Mouse (Mus musculus): ENCODE measurements around the gene Ski. TPM values are rescaled to one million over a fixed set of nuclear protein-coding genes. Genes with fewer than 3 reads are reported as not detected.
A peak's percentile ranks its signal among the peaks of the same experiment; 100 is the strongest.

Gene Ski
- polyA plus RNA-seq, 1 experiment from 2014 or later = 17.8 TPM

DNA sequence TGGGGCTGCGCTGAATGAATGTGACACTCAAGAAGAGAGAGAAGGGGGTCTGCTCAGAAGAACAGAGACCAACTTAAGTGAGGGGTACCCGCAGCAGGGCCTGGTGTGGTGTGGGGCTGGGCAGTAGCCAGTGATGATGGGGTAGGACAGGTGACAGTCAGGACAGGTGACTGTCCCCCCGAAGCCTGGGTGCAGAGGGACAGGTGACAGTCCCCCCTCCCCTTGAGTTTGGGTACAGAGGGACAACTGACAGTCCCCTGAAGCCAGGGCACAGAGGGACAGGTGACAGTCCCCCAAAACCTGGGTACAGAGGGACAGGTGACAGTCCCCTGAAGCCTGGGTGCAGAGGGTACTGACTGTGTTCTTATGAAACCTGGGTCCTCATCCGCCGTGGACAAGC lies 96.2 kb downstream of the Ski start:
- 90% methylated on average over 5 of the region's 5 CpGs for WGBS
- DNase-seq (ENCODE audit: low spot score) (no peak), ATAC-seq (ENCODE audit: insufficient number of reproducible peaks, low FRiP score, low TSS enrichment, low read depth) (no peak)
- H3K4me3 ChIP-seq (ENCODE audit: low read depth, low read length) = no peak overlapping the region; the same call in 1 of the 2 replicates
- no peaks in the 10 kb centered on the region for H3K36me3 ChIP-seq (ENCODE audit: control insufficient read depth, insufficient read depth, low read length)
- H3K27me3 ChIP-seq (ENCODE audit: control insufficient read depth, insufficient read depth, low read length) = no peaks in the 10 kb centered on the region
- peaks cover 21% of the 10 kb centered on the region; the same call in 1 of the 2 replicates for H3K4me1 ChIP-seq (ENCODE audit: control insufficient read depth, insufficient read depth, low read length)
- no peak overlapping the region for H3K27ac ChIP-seq (replicated peaks; ENCODE audit: low read depth, low read length)
- no peak overlapping the region for H3K4me2 ChIP-seq (ENCODE audit: low read depth, severe bottlenecking)
- H3K9me3 ChIP-seq (ENCODE audit: control insufficient read depth, low read length) = peaks cover under 1% of the 10 kb centered on the region; the same call in 1 of the 2 replicates
- no peak overlapping the region for H3K9ac ChIP-seq (ENCODE audit: low read length)

DNA sequence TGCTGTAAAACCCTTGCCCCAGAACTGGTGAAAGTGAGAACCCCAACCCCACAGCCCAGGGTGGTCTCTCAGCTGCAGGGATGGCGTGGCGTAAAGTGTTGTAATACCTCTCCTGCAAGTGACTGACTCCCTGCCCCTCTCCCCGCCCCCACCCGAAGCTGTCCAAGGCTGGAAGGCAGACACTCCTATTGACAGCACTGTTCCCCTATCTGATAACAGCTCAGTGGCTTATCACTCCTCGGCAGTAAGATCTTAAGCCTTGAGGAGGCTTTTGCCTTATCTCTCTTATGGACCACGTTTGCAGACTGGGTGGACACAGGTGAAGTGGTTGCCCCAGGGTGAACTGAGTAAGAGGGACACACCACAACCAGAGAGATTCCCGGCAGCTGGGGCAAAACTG lies 97.1 kb downstream of the Ski start:
- no peaks in the 10 kb centered on the region for H3K27me3 ChIP-seq (ENCODE audit: control insufficient read depth, insufficient read depth, low read length)
- H3K4me3 ChIP-seq (ENCODE audit: low read depth, low read length) = no peak overlapping the region
- ATAC-seq (ENCODE audit: insufficient number of reproducible peaks, low FRiP score, low TSS enrichment, low read depth) (no peak), DNase-seq (ENCODE audit: low spot score) (no peak)
- H3K27ac ChIP-seq (replicated peaks; ENCODE audit: low read depth, low read length) = no peak overlapping the region
- WGBS = 42% methylated on average over 7 of the region's 7 CpGs
- H3K4me2 ChIP-seq (ENCODE audit: low read depth, severe bottlenecking) = no peak overlapping the region
- H3K4me1 ChIP-seq (ENCODE audit: control insufficient read depth, insufficient read depth, low read length) = peaks cover 29% of the 10 kb centered on the region; the same call in 1 of the 2 replicates
- H3K9ac ChIP-seq (ENCODE audit: low read length) = no peak overlapping the region
- H3K36me3 ChIP-seq (ENCODE audit: control insufficient read depth, insufficient read depth, low read length) = no peaks in the 10 kb centered on the region
- peaks cover 2% of the 10 kb centered on the region; the same call in 1 of the 2 replicates for H3K9me3 ChIP-seq (ENCODE audit: control insufficient read depth, low read length)

GRCm38 (mm10) chr4:155123868-155124534 lies 98.4 kb downstream of the Ski start:
- 80% methylated on average over 9 of the region's 9 CpGs for WGBS
- Histone ChIP-seq H3K9me3 (ENCODE audit: control insufficient read depth, low read length) (peaks cover 2% of the 10 kb centered on the region; the same call in 1 of the 2 replicates), H3K27me3 (ENCODE audit: control insufficient read depth, insufficient read depth, low read length) (no peaks in the 10 kb centered on the region), H3K36me3 (ENCODE audit: control insufficient read depth, insufficient read depth, low read length) (no peaks in the 10 kb centered on the region), H3K4me3 (ENCODE audit: low read depth, low read length) (no peak overlapping the region), H3K4me2 (ENCODE audit: low read depth, severe bottlenecking) (no peak overlapping the region), H3K27ac (replicated peaks; ENCODE audit: low read depth, low read length) (no peak overlapping the region), H3K9ac (ENCODE audit: low read length) (no peak overlapping the region), H3K4me1 (ENCODE audit: control insufficient read depth, insufficient read depth, low read length) (peaks cover 29% of the 10 kb centered on the region)
- DNase-seq (ENCODE audit: low spot score) (no peak), ATAC-seq (ENCODE audit: insufficient number of reproducible peaks, low FRiP score, low TSS enrichment, low read depth) (no peak)

DNA sequence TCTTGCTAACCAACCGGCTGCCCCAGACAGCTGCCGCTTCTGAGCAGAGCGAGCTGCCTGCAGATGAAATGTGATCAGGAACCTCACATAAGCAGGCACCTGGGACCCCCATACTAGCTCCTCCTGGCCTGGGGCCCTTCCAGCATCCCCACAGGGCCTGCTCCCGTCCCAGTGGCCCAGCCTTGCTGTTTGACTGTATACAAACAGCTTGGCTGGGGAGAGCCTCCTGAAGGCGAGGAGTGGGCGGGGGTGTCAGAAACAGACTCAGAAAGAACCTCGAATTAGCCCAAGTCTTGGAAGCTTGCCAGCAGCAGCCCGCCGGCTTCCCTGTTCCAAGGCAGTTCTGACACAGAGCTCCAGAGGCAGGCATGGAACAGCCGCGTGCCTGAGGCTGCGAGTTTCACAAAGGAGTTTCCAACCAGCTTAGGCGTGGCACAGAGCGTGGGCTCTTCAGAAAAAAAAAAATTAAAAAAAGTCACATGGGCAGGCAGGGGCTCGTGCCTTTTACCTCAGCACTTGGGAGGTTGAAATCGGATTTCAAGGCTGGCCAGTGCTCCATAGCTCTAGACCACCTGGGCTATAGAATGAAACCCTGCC lies 99.8 kb downstream of the Ski start:
- peak overlapping the region; percentile 27; the same call in 1 of the 2 replicates for H3K9ac ChIP-seq (ENCODE audit: low read length)
- H3K4me1 ChIP-seq (ENCODE audit: control insufficient read depth, insufficient read depth, low read length) = peaks cover 31% of the 10 kb centered on the region
- ATAC-seq (ENCODE audit: insufficient number of reproducible peaks, low FRiP score, low TSS enrichment, low read depth) = peak; percentile 66
- peaks cover 2% of the 10 kb centered on the region; the same call in 1 of the 2 replicates for H3K9me3 ChIP-seq (ENCODE audit: control insufficient read depth, low read length)
- peak; percentile 83 for DNase-seq (ENCODE audit: low spot score)
- no peaks in the 10 kb centered on the region for H3K36me3 ChIP-seq (ENCODE audit: control insufficient read depth, insufficient read depth, low read length)
- WGBS = 31% methylated on average over 16 of the region's 16 CpGs
- H3K4me3 ChIP-seq (ENCODE audit: low read depth, low read length) = no peak overlapping the region
- H3K27ac ChIP-seq (replicated peaks; ENCODE audit: low read depth, low read length) = peak overlapping the region; percentile 89
- no peaks in the 10 kb centered on the region for H3K27me3 ChIP-seq (ENCODE audit: control insufficient read depth, insufficient read depth, low read length)
- peak overlapping the region; percentile 20; the same call in 1 of the 2 replicates for H3K4me2 ChIP-seq (ENCODE audit: low read depth, severe bottlenecking)

- Histone ChIP-seq H3K4me1 (ENCODE audit: control insufficient read depth, insufficient read depth, low read length) (peaks cover 32% of the 10 kb centered on the region), H3K27me3 (ENCODE audit: control insufficient read depth, insufficient read depth, low read length) (no peaks in the 10 kb centered on the region), H3K36me3 (ENCODE audit: control insufficient read depth, insufficient read depth, low read length) (no peaks in the 10 kb centered on the region), H3K9ac (ENCODE audit: low read length) (peak overlapping the region; percentile 27; the same call in 1 of the 2 replicates), H3K4me2 (ENCODE audit: low read depth, severe bottlenecking) (peak overlapping the region; percentile 20; the same call in 1 of the 2 replicates), H3K27ac (replicated peaks; ENCODE audit: low read depth, low read length) (peak overlapping the region; percentile 89), H3K9me3 (ENCODE audit: control insufficient read depth, low read length) (peaks cover 2% of the 10 kb centered on the region; the same call in 1 of the 2 replicates), H3K4me3 (ENCODE audit: low read depth, low read length) (no peak overlapping the region)
- 77% methylated on average over 6 of the region's 6 CpGs for WGBS
- DNase-seq (ENCODE audit: low spot score) = no peak
- ATAC-seq (ENCODE audit: insufficient number of reproducible peaks, low FRiP score, low TSS enrichment, low read depth) = peak; percentile 45
Observed at GRCm38 (mm10) chr4:155121915-155122443, 100.4 kb downstream of the Ski start.

DNA sequence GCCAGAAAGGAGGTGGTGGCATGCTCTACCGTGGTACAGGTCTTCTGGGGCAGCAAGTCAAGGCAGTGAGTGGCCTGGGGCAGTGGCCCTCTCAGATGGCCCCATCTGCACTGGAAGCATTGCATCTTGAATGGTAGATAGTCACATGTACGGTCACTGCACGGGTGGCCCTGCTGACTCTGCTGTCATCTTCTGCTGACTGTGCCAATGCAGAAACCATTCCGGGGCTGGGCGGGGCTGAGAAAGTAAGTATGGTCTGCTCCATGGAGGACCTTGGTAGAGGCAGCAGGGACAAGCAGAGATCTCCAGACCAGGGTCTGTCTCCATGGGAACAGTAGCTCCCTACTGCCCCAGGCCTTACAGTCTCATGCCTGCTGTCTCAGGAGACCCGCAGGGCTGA lies 101.2 kb downstream of the Ski start:
- no peak overlapping the region for H3K4me3 ChIP-seq (ENCODE audit: low read depth, low read length)
- H3K27me3 ChIP-seq (ENCODE audit: control insufficient read depth, insufficient read depth, low read length) = no peaks in the 10 kb centered on the region
- ATAC-seq (ENCODE audit: insufficient number of reproducible peaks, low FRiP score, low TSS enrichment, low read depth) (no peak), DNase-seq (ENCODE audit: low spot score) (no peak)
- H3K36me3 ChIP-seq (ENCODE audit: control insufficient read depth, insufficient read depth, low read length) = no peaks in the 10 kb centered on the region
- peaks cover 2% of the 10 kb centered on the region; the same call in 1 of the 2 replicates for H3K9me3 ChIP-seq (ENCODE audit: control insufficient read depth, low read length)
- H3K4me2 ChIP-seq (ENCODE audit: low read depth, severe bottlenecking) = no peak overlapping the region
- WGBS = 88% methylated on average over 6 of the region's 6 CpGs
- no peak overlapping the region for H3K9ac ChIP-seq (ENCODE audit: low read length)
- H3K27ac ChIP-seq (replicated peaks; ENCODE audit: low read depth, low read length) = 0 out of 2 replicates have a peak overlapping the region, but pooled peaks have one; percentile 59
- peaks cover 32% of the 10 kb centered on the region for H3K4me1 ChIP-seq (ENCODE audit: control insufficient read depth, insufficient read depth, low read length)

- Histone ChIP-seq H3K27ac (replicated peaks; ENCODE audit: low read depth, low read length) (peak overlapping the region; percentile 59; the same call in 1 of the 2 replicates), H3K4me2 (ENCODE audit: low read depth, severe bottlenecking) (no peak overlapping the region), H3K9ac (ENCODE audit: low read length) (no peak overlapping the region), H3K27me3 (ENCODE audit: control insufficient read depth, insufficient read depth, low read length) (no peaks in the 10 kb centered on the region), H3K36me3 (ENCODE audit: control insufficient read depth, insufficient read depth, low read length) (no peaks in the 10 kb centered on the region), H3K9me3 (ENCODE audit: control insufficient read depth, low read length) (peaks cover 2% of the 10 kb centered on the region; the same call in 1 of the 2 replicates), H3K4me3 (ENCODE audit: low read depth, low read length) (no peak overlapping the region), H3K4me1 (ENCODE audit: control insufficient read depth, insufficient read depth, low read length) (peaks cover 32% of the 10 kb centered on the region)
- DNase-seq (ENCODE audit: low spot score) (no peak), ATAC-seq (ENCODE audit: insufficient number of reproducible peaks, low FRiP score, low TSS enrichment, low read depth) (no peak)
- WGBS = 70% methylated on average over 5 of the region's 5 CpGs
Observed at GRCm38 (mm10) chr4:155120583-155120982, 101.8 kb downstream of the Ski start.

DNA sequence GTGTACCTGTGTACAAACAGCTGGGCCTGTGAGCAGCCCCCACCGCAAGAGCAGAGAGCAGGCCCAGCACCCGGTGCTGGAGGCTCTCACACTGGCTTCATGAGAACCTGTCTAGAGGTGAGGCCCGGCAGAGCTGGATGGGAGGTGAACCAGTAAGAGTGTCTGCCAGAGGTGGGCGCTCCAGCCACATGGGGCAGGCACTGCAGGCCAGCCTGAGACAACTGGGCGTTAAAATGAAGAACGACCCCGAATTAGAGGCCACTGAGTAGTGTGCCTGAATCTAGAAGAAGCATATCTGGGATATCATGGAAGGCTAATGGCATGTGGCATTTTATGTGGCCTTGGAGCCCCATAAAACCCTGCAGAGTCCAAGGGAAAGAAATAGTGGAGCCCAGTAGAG lies 102.4 kb downstream of the Ski start:
- no peak for DNase-seq (ENCODE audit: low spot score)
- H3K9ac ChIP-seq (ENCODE audit: low read length) = no peak overlapping the region
- H3K4me2 ChIP-seq (ENCODE audit: low read depth, severe bottlenecking) = no peak overlapping the region
- WGBS = 78% methylated on average over 7 of the region's 7 CpGs
- H3K4me1 ChIP-seq (ENCODE audit: control insufficient read depth, insufficient read depth, low read length) = peaks cover 32% of the 10 kb centered on the region
- H3K9me3 ChIP-seq (ENCODE audit: control insufficient read depth, low read length) = peaks cover 2% of the 10 kb centered on the region; the same call in 1 of the 2 replicates
- no peak overlapping the region for H3K4me3 ChIP-seq (ENCODE audit: low read depth, low read length)
- ATAC-seq (ENCODE audit: insufficient number of reproducible peaks, low FRiP score, low TSS enrichment, low read depth) = no peak
- no peak overlapping the region for H3K27ac ChIP-seq (replicated peaks; ENCODE audit: low read depth, low read length)
- H3K36me3 ChIP-seq (ENCODE audit: control insufficient read depth, insufficient read depth, low read length) = no peaks in the 10 kb centered on the region
- no peaks in the 10 kb centered on the region for H3K27me3 ChIP-seq (ENCODE audit: control insufficient read depth, insufficient read depth, low read length)

Data from limb, embryonic 11.5 days (tissue).